Mouse (Mus musculus): ENCODE measurements around the gene Lgals2. TPM values are rescaled to one million over a fixed set of nuclear protein-coding genes. Genes with fewer than 3 reads are reported as not detected.

Lgals2 gene
- polyA plus RNA-seq, 1 experiment, result 2.8 TPM

DNA sequence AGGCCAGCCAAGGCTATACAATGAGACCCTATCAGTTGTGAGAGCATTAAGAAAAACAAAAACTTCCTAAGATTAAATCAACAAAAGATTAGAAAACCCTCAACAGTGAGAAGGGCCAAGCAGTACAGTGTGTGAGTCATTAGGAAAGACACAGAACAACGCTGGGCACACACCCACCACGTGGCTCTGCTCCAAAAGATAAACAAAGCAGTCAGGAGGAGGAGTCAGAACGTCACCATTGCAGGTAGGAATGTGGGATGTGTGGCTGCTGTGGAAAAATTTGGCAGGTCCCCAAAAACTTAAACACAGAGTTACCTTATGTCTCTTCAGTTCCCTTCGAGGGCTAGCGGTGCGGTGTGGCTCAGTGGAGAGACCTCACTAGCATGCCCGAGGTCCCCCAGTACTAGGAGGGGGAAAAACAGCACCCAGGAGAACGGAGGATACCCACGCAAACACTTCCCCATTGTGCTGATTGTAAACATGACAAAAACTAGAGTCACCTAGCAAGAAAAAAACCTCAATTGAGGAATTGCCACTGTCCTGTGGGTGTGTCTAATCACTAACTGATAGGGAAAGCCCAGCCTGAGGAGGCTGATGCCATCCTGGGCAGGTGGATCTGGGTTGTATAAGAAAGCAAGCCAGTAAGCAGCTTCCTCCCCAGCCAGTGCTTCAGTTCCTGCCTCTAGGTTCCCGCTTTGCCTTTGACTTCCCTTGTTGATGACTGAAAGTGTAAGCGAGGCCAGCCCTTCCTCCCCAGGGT, 39.8 kb downstream of the Lgals2 start:
- Histone ChIP-seq H3K4me3 (ENCODE audit: control insufficient read depth, low read depth, low read length) (no peak overlapping the region), H3K27ac (ENCODE audit: control insufficient read depth, insufficient read depth, low read depth, low read length) (no peak overlapping the region), H3K27me3 (ENCODE audit: control insufficient read depth, insufficient read depth, low read length) (no peaks in the 10 kb centered on the region), H3K4me1 (ENCODE audit: control insufficient read depth, insufficient read depth, low read length) (no peaks in the 10 kb centered on the region; the same call in 1 of the 2 replicates), H3K36me3 (ENCODE audit: control insufficient read depth, insufficient read depth, low read length) (no peaks in the 10 kb centered on the region)
- TF ChIP-seq POLR2A (IDR thresholded peaks at IDR 0.05; ENCODE audit: control insufficient read depth, low read depth, low read length), result no peak
- no peak for TF ChIP-seq CTCF (IDR thresholded peaks at IDR 0.05; ENCODE audit: control insufficient read depth, insufficient read depth, insufficient replicate concordance, low read depth, low read length)

DNA sequence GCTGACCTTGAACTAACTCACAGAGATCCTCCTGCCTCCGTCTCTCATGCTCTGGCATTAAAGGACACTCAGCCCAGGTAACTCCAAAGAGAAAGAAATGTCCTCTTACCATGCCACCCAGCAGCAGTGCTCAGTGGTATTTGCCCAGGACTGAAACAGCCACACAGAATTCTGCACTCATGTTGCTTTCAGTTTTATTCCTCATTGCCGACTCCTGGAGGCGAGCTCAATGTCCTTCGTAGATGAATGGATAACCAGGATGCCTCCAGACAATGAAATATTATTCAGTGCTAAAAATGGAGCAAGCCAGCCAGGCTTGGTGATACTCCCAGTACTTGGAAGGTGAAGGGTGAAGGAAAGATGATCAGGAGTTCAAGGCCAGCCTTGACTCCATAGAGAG, 41.7 kb downstream of the Lgals2 start:
- H3K36me3 ChIP-seq (ENCODE audit: control insufficient read depth, insufficient read depth, low read length), result no peaks in the 10 kb centered on the region
- H3K27ac ChIP-seq (ENCODE audit: control insufficient read depth, insufficient read depth, low read depth, low read length), result no peak overlapping the region
- no peak for TF ChIP-seq CTCF (IDR thresholded peaks at IDR 0.05; ENCODE audit: control insufficient read depth, insufficient read depth, insufficient replicate concordance, low read depth, low read length)
- TF ChIP-seq POLR2A (IDR thresholded peaks at IDR 0.05; ENCODE audit: control insufficient read depth, low read depth, low read length), result no peak
- H3K4me3 ChIP-seq (ENCODE audit: control insufficient read depth, low read depth, low read length), result no peak overlapping the region
- no peaks in the 10 kb centered on the region; the same call in 1 of the 2 replicates for H3K4me1 ChIP-seq (ENCODE audit: control insufficient read depth, insufficient read depth, low read length)
- H3K27me3 ChIP-seq (ENCODE audit: control insufficient read depth, insufficient read depth, low read length), result no peaks in the 10 kb centered on the region

DNA sequence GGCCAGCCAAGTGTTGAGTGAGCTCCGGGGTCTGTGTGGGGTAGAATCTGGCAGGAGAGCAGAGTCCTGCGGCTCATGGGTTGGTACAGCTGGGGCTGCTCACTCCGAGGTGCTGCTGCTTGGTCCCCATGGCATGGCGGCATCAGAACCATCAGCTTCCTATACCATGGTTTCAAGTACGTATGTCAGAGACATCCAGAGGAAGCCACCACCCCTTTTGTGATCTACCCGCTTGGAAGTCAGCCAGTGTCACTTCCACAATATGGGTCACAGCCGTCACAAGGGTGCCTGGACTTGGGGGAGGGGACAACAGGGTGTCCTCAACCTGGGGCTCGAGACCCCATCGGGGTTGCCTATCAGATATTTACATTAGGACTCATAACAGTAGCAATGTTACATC, 45.2 kb downstream of the Lgals2 start:
- Histone ChIP-seq H3K4me3 (ENCODE audit: control insufficient read depth, low read depth, low read length) (no peak overlapping the region), H3K36me3 (ENCODE audit: control insufficient read depth, insufficient read depth, low read length) (no peaks in the 10 kb centered on the region), H3K27ac (ENCODE audit: control insufficient read depth, insufficient read depth, low read depth, low read length) (no peak overlapping the region), H3K4me1 (ENCODE audit: control insufficient read depth, insufficient read depth, low read length) (no peaks in the 10 kb centered on the region), H3K27me3 (ENCODE audit: control insufficient read depth, insufficient read depth, low read length) (no peaks in the 10 kb centered on the region)
- no peak for TF ChIP-seq CTCF (IDR thresholded peaks at IDR 0.05; ENCODE audit: control insufficient read depth, insufficient read depth, insufficient replicate concordance, low read depth, low read length)
- no peak for TF ChIP-seq POLR2A (IDR thresholded peaks at IDR 0.05; ENCODE audit: control insufficient read depth, low read depth, low read length)

- Histone ChIP-seq H3K27ac (ENCODE audit: control insufficient read depth, insufficient read depth, low read depth, low read length) (no peak overlapping the region), H3K27me3 (ENCODE audit: control insufficient read depth, insufficient read depth, low read length) (no peaks in the 10 kb centered on the region), H3K4me3 (ENCODE audit: control insufficient read depth, low read depth, low read length) (no peak overlapping the region), H3K4me1 (ENCODE audit: control insufficient read depth, insufficient read depth, low read length) (no peaks in the 10 kb centered on the region), H3K36me3 (ENCODE audit: control insufficient read depth, insufficient read depth, low read length) (no peaks in the 10 kb centered on the region)
- TF ChIP-seq POLR2A (IDR thresholded peaks at IDR 0.05; ENCODE audit: control insufficient read depth, low read depth, low read length) (no peak), CTCF (IDR thresholded peaks at IDR 0.05; ENCODE audit: control insufficient read depth, insufficient read depth, insufficient replicate concordance, low read depth, low read length) (no peak)
These were observed 45.6 kb downstream of the Lgals2 start for GRCm38 (mm10) chr15:78809739-78810138.

DNA sequence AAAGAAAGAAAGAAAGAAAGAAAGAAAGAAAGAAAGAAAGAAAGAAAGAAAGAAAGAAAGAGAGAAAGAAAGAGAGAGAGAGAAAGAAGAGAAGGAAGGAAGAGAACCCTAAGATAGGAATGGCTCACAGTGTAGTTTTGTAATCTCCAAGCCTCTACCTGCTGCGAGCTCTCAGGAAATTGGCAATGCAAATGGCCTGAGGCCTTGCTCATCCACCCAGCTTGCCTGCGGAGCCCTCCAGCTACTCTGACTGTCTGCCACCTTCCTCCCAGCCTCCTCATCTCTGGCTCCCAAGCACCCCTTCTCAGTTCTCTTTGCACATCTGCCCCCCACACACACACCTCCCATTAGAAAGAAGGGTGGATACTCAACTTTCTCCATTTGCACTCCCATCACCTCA, 46.3 kb downstream of the Lgals2 start:
- Histone ChIP-seq H3K36me3 (ENCODE audit: control insufficient read depth, insufficient read depth, low read length) (no peaks in the 10 kb centered on the region), H3K27ac (ENCODE audit: control insufficient read depth, insufficient read depth, low read depth, low read length) (no peak overlapping the region), H3K27me3 (ENCODE audit: control insufficient read depth, insufficient read depth, low read length) (no peaks in the 10 kb centered on the region), H3K4me1 (ENCODE audit: control insufficient read depth, insufficient read depth, low read length) (no peaks in the 10 kb centered on the region), H3K4me3 (ENCODE audit: control insufficient read depth, low read depth, low read length) (no peak overlapping the region)
- TF ChIP-seq POLR2A (IDR thresholded peaks at IDR 0.05; ENCODE audit: control insufficient read depth, low read depth, low read length) (no peak), CTCF (IDR thresholded peaks at IDR 0.05; ENCODE audit: control insufficient read depth, insufficient read depth, insufficient replicate concordance, low read depth, low read length) (no peak)

DNA sequence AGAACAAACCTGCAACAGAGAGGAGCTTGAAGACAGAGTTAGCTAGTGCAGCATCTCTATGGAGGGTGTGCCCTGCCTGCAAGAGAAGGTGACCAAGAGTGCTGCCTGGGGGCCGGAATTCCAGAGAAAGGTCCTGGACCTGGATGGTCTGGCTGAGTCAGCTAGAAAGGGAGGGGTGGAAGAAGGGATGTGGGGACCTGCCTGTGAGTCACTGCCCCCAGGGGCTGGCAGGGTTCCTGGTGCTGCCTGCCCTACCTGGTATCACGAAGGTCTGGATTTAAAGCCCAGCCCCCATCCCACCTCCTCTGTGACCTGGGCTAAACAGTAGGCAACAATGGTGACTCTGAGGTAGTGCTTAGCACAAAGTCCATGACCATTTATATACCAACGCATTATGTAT, 48.2 kb downstream of the Lgals2 start:
- H3K4me1 ChIP-seq (ENCODE audit: control insufficient read depth, insufficient read depth, low read length), result peaks cover 9% of the 10 kb centered on the region
- TF ChIP-seq POLR2A (IDR thresholded peaks at IDR 0.05; ENCODE audit: control insufficient read depth, low read depth, low read length), result no peak
- H3K27ac ChIP-seq (ENCODE audit: control insufficient read depth, insufficient read depth, low read depth, low read length), result no peak overlapping the region
- no peaks in the 10 kb centered on the region for H3K27me3 ChIP-seq (ENCODE audit: control insufficient read depth, insufficient read depth, low read length)
- no peaks in the 10 kb centered on the region for H3K36me3 ChIP-seq (ENCODE audit: control insufficient read depth, insufficient read depth, low read length)
- H3K4me3 ChIP-seq (ENCODE audit: control insufficient read depth, low read depth, low read length), result no peak overlapping the region

- H3K4me3 ChIP-seq (ENCODE audit: control insufficient read depth, low read depth, low read length), result no peak overlapping the region
- TF ChIP-seq POLR2A (IDR thresholded peaks at IDR 0.05; ENCODE audit: control insufficient read depth, low read depth, low read length) (no peak), CTCF (IDR thresholded peaks at IDR 0.05; ENCODE audit: control insufficient read depth, insufficient read depth, insufficient replicate concordance, low read depth, low read length) (no peak)
- peaks cover 9% of the 10 kb centered on the region for H3K4me1 ChIP-seq (ENCODE audit: control insufficient read depth, insufficient read depth, low read length)
- H3K27ac ChIP-seq (ENCODE audit: control insufficient read depth, insufficient read depth, low read depth, low read length), result no peak overlapping the region
- no peaks in the 10 kb centered on the region for H3K36me3 ChIP-seq (ENCODE audit: control insufficient read depth, insufficient read depth, low read length)
- no peaks in the 10 kb centered on the region for H3K27me3 ChIP-seq (ENCODE audit: control insufficient read depth, insufficient read depth, low read length)
These were observed 48.7 kb downstream of the Lgals2 start for GRCm38 (mm10) chr15:78806614-78807013.

Measured in testis, adult 2 months (tissue).